Mouse (Mus musculus) limb, embryonic 10.5 days (tissue): ENCODE results near the gene Smarcc2. TPM values are rescaled to one million over a fixed set of nuclear protein-coding genes. Genes with fewer than 3 reads are reported as not detected.

Source experiments
- DNase-seq: peaks from one replicate; pipeline ENCODE4 v3.0.0-alpha.2; 2017; ENCODE audit warnings: low spot score
- H3K27ac ChIP-seq: fragments of 300-500 bp; sonication (generic); 2 replicates; pipeline ENCODE4 v1.5.1; 2016; ENCODE audit warnings: mild to moderate bottlenecking
- H3K27me3 ChIP-seq: fragments of 300-500 bp; sonication (generic); 2 replicates; pipeline ENCODE4 v1.6.1; 2016; ENCODE audit warnings: low read depth, mild to moderate bottlenecking; ENCODE audit not compliant: poor library complexity, severe bottlenecking
- H3K36me3 ChIP-seq: fragments of 300-500 bp; sonication (generic); 2 replicates; pipeline ENCODE4 v1.6.1; 2016; ENCODE audit warnings: mild to moderate bottlenecking, moderate library complexity
- H3K4me1 ChIP-seq: fragments of 300-500 bp; sonication (generic); 2 replicates; pipeline ENCODE4 v1.6.1; 2016
- H3K4me3 ChIP-seq: fragments of 300-500 bp; sonication (generic); 2 replicates; pipeline ENCODE4 v1.5.1; 2016; ENCODE audit warnings: mild to moderate bottlenecking, moderate library complexity
- H3K9me3 ChIP-seq: fragments of 300-500 bp; sonication (generic); replicated peaks from 2 replicates; pipeline ENCODE4 v1.6.1; 2016; ENCODE audit warnings: mild to moderate bottlenecking
- WGBS: fragments of 180-500 bp; shearing (Covaris S2); methylation state at CpG from one replicate; pipeline ENCODE4 v1.1.7; 2016; 5-methylcytosine and 5-hydroxymethylcytosine counted together
- polyA plus RNA-seq: library from polyadenylated mRNA; unstranded; fragments of >200 nt; fragmentation: Nextera tagmentation; extraction: Ambion mirVana; gene quantifications from 2 replicates; pipeline ENCODE4 v1.2.1, GENCODE M21; 2016

The Smarcc2 gene
- polyA plus RNA-seq, 1 experiment from 2014 or later = 91.3 TPM

DNA sequence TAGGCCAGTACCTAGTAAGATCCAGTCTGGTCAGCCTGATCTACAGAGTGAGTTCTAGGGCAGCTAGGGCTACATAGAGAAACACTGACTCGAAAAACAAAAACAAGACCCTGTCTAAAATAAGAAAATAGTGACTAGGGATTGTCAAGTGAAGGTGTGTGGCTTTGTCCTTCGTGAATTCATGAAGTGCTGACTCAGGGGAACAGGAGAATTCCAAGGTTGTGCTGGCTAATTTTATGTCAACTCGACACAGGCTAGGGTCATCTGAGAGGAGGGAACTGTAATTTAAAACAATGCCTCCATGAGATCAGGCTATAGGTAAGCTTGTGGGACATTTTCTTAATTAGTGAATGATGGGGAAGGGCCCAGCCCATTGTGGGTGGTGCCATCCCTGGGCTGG lies 4.6 kb upstream of the Smarcc2 start:
- WGBS = 87% methylated on average over 3 of the region's 3 CpGs
- no peaks in the 10 kb centered on the region for H3K4me1 ChIP-seq

DNA sequence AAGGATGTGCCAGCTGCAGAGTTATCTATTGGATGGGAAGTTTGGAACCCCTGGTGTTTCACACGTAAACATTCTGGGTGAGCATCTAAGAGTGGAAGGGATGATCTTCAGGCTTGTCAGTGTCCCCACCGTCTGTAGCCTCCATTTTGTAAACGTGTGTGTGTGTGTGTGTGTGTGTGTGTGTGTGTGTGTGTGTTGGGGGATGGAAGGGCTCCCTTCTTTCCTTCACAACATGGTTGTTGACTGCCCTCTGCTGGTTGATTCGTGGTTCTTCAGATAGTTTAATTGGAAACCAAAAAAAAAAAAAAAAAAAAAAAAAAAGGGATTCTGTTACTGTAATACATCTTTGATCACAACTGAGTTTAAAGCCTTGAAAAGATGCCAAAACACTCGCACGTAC lies 3.8 kb upstream of the Smarcc2 start:
- H3K4me1 ChIP-seq = peaks cover 4% of the 10 kb centered on the region
- H3K4me3 ChIP-seq = peak overlapping the region; percentile 21; the same call in 1 of the 2 replicates
- peak; percentile 79 for DNase-seq
- WGBS = 7% methylated on average over 6 of the region's 6 CpGs
- no peaks in the 10 kb centered on the region for H3K36me3 ChIP-seq
- peaks cover 5% of the 10 kb centered on the region; the same call in 1 of the 2 replicates for H3K27me3 ChIP-seq
- H3K27ac ChIP-seq = peak overlapping the region; percentile 56; the same call in 1 of the 2 replicates
- no peaks in the 10 kb centered on the region for H3K9me3 ChIP-seq

More for the DNA sequence above, 4.6 kb upstream of the Smarcc2 start:
- Histone ChIP-seq H3K27ac (no peak overlapping the region), H3K9me3 (no peaks in the 10 kb centered on the region), H3K4me3 (no peak overlapping the region), H3K36me3 (no peaks in the 10 kb centered on the region), H3K27me3 (peaks cover 5% of the 10 kb centered on the region; the same call in 1 of the 2 replicates)
- no peak for DNase-seq

GRCm38 (mm10) chr10:128457676-128458075 lies 1.4 kb upstream of the Smarcc2 start:
- no peak for DNase-seq
- peaks cover 14% of the 10 kb centered on the region for H3K4me1 ChIP-seq
- no peak overlapping the region for H3K27ac ChIP-seq
- H3K4me3 ChIP-seq = 0 out of 2 replicates have a peak overlapping the region, but pooled peaks have one; percentile 95
- 89% methylated on average over 6 of the region's 6 CpGs for WGBS
- H3K36me3 ChIP-seq = peaks cover 20% of the 10 kb centered on the region
- peaks cover 5% of the 10 kb centered on the region; the same call in 1 of the 2 replicates for H3K27me3 ChIP-seq
- H3K9me3 ChIP-seq = no peaks in the 10 kb centered on the region

DNA sequence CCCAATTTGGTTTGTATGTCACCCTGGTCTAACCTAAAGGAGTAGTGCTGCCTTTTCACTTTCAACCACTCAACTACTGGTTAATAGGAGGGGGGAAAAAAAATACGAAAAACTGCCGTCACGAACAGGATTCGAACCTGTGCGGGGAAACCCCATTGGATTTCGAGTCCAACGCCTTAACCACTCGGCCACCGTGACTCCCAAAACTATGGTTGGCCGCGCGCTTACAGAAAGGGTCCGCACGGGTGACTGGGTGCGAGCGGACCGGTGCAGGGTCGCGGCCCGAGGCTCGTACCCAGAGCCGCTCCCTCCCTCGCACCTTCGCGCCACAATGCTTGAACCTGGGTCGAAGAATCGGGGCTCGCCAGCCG lies 715 bp upstream of the Smarcc2 start:
- Histone ChIP-seq H3K4me1 (peaks cover 14% of the 10 kb centered on the region), H3K27me3 (peaks cover 5% of the 10 kb centered on the region; the same call in 1 of the 2 replicates), H3K27ac (peak overlapping the region; percentile 99), H3K9me3 (no peaks in the 10 kb centered on the region), H3K4me3 (peak overlapping the region; percentile 95), H3K36me3 (peaks cover 26% of the 10 kb centered on the region)
- WGBS = under 1% methylated on average over 29 of the region's 29 CpGs
- peak; percentile 98 for DNase-seq

GRCm38 (mm10) chr10:128459409-128460269 lies 591 bp downstream of the Smarcc2 start:
- Histone ChIP-seq H3K27ac (peak overlapping the region; percentile 99), H3K27me3 (peaks cover 5% of the 10 kb centered on the region; the same call in 1 of the 2 replicates), H3K4me3 (peak overlapping the region; percentile 95), H3K9me3 (no peaks in the 10 kb centered on the region), H3K4me1 (peaks cover 14% of the 10 kb centered on the region), H3K36me3 (peaks cover 39% of the 10 kb centered on the region)
- WGBS = under 1% methylated on average over 57 of the region's 67 CpGs
- peak; percentile 69 for DNase-seq

DNA sequence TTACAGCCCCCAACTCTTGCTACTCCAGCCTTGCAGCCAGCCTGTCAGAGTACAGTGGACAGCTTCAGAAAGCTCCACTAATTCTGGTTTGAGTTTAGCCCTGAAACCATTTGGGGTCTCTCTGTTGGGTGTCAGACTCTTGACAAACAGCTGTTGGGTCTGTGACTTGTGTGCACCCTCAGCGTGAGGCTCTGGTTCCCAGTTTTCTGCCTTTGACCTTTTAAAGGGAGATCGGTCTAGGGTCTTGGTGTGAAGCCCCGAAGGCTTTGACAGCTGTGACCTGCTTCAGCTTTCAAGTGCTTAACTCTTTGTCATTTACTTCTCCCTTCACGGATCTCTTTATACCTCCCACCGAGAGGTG lies 1.2 kb downstream of the Smarcc2 start:
- Histone ChIP-seq H3K4me3 (peak overlapping the region; percentile 95), H3K27me3 (peaks cover 5% of the 10 kb centered on the region; the same call in 1 of the 2 replicates), H3K36me3 (peaks cover 46% of the 10 kb centered on the region), H3K4me1 (peaks cover 14% of the 10 kb centered on the region), H3K9me3 (no peaks in the 10 kb centered on the region), H3K27ac (peak overlapping the region; percentile 99)
- WGBS = 1% methylated on average over 5 of the region's 5 CpGs
- DNase-seq = no peak

DNA sequence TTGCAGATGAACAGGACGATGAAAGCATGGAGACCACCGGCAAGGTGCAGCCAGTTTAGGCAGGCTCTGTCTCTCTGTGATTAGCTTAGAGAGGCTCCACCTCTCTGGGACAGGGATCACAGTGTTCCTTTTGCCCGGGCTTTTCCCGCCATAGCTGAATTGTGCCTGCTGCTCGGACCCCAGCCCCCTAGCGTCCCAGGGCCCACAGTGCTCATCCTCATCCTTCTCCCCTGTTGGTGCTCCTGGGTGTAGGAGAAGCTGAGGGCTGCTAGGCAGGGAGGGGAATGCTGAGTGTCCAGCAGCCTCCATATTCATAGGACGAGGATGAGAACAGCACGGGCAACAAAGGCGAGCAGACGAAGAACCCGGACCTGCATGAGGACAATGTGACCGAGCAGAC lies 15.3 kb downstream of the Smarcc2 start:
- no peak overlapping the region for H3K4me3 ChIP-seq
- WGBS = 86% methylated on average over 12 of the region's 12 CpGs
- no peaks in the 10 kb centered on the region for H3K27me3 ChIP-seq
- no peaks in the 10 kb centered on the region for H3K9me3 ChIP-seq
- peaks cover 99% of the 10 kb centered on the region for H3K36me3 ChIP-seq
- H3K4me1 ChIP-seq = no peaks in the 10 kb centered on the region
- no peak for DNase-seq
- no peak overlapping the region for H3K27ac ChIP-seq

DNA sequence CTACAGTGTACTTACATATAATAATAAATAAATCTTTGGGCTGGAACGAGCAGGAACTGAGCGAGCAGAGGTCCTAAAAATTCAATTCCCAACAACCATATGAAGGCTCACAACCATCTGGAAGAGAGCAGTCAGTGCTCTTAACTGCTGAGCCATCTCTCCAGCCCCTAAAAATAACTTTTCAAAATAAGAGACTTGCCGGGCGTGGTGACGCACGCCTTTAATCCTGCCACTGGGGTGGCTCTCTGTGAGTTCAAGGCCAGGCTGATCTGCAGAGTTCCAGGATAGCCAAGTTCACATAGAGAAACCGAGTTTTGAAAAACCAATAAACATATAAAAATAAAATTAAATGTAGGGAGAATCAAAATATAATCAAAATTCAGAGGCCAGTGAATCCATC lies 27.3 kb downstream of the Smarcc2 start:
- no peak for DNase-seq
- WGBS = 97% methylated on average over 7 of the region's 7 CpGs
- H3K9me3 ChIP-seq = no peaks in the 10 kb centered on the region
- no peak overlapping the region for H3K4me3 ChIP-seq
- no peaks in the 10 kb centered on the region for H3K27me3 ChIP-seq
- peaks cover 99% of the 10 kb centered on the region for H3K36me3 ChIP-seq
- peaks cover 6% of the 10 kb centered on the region for H3K4me1 ChIP-seq
- H3K27ac ChIP-seq = no peak overlapping the region

GRCm38 (mm10) chr10:128487861-128488712 lies 29.0 kb downstream of the Smarcc2 start:
- H3K27me3 ChIP-seq = no peaks in the 10 kb centered on the region
- WGBS = 94% methylated on average over 22 of the region's 22 CpGs
- H3K4me3 ChIP-seq = no peak overlapping the region
- no peak overlapping the region for H3K27ac ChIP-seq
- DNase-seq = no peak
- peaks cover 22% of the 10 kb centered on the region for H3K4me1 ChIP-seq
- peaks cover 93% of the 10 kb centered on the region for H3K36me3 ChIP-seq
- no peaks in the 10 kb centered on the region for H3K9me3 ChIP-seq

- H3K4me3 ChIP-seq = no peak overlapping the region
- DNase-seq = no peak
- H3K27me3 ChIP-seq = no peaks in the 10 kb centered on the region
- no peak overlapping the region for H3K27ac ChIP-seq
- H3K9me3 ChIP-seq = no peaks in the 10 kb centered on the region
- peaks cover 22% of the 10 kb centered on the region for H3K4me1 ChIP-seq
- 86% methylated on average over 4 of the region's 4 CpGs for WGBS
- H3K36me3 ChIP-seq = peaks cover 86% of the 10 kb centered on the region
Measured at GRCm38 (mm10) chr10:128488776-128489175, 29.7 kb downstream of the Smarcc2 start.

GRCm38 (mm10) chr10:128489380-128489779 lies 30.3 kb downstream of the Smarcc2 start:
- H3K9me3 ChIP-seq = no peaks in the 10 kb centered on the region
- H3K27me3 ChIP-seq = no peaks in the 10 kb centered on the region
- peaks cover 80% of the 10 kb centered on the region for H3K36me3 ChIP-seq
- DNase-seq = no peak
- 75% methylated on average over 5 of the region's 5 CpGs for WGBS
- no peak overlapping the region for H3K27ac ChIP-seq
- H3K4me3 ChIP-seq = no peak overlapping the region
- peaks cover 23% of the 10 kb centered on the region for H3K4me1 ChIP-seq

DNA sequence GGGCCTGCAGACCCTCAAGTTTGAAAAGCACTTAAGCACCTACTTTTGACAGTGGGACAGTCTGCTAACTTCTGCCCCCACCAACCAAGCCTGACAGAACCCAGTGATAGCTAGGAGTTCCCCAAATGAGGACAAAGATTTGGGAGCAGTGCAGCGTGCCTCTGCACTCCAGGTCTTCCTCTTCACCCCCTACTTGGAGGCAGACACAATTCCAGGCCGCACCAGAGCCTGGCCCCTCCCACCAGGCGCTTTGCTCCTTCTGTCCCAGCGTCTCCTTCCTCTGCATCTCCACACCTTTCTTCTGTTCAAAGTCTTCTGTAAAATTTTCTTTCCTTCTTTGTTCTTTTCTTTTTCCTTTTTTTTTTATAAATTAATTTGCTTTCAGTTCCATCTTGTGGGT lies 30.7 kb downstream of the Smarcc2 start:
- H3K27me3 ChIP-seq = no peaks in the 10 kb centered on the region
- peaks cover 76% of the 10 kb centered on the region for H3K36me3 ChIP-seq
- no peak overlapping the region for H3K4me3 ChIP-seq
- no peak overlapping the region for H3K27ac ChIP-seq
- no peak for DNase-seq
- 67% methylated on average over 4 of the region's 4 CpGs for WGBS
- peaks cover 27% of the 10 kb centered on the region for H3K4me1 ChIP-seq
- H3K9me3 ChIP-seq = no peaks in the 10 kb centered on the region

DNA sequence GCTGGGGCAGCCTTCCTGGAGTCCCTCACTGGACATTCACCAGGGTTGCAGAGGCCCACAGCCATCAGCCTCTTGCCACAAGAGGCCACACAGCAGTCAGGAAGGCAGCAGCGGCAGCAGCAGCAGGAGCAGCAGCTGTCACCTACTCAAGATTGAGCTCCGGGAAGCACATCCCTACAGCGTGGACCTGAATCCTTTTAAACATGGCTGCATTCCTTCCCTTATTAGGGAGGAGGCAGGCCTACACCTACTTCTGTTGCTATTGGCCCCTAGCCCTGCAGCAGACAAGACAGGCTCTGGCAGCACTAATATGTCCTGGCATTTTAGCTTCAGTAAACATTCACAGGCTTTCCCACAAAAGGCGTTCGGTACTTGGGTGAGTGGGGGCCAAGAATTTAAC lies 31.2 kb downstream of the Smarcc2 start:
- Histone ChIP-seq H3K4me1 (peaks cover 32% of the 10 kb centered on the region), H3K36me3 (peaks cover 72% of the 10 kb centered on the region), H3K27me3 (no peaks in the 10 kb centered on the region), H3K4me3 (no peak overlapping the region), H3K27ac (no peak overlapping the region), H3K9me3 (no peaks in the 10 kb centered on the region)
- 72% methylated on average over 5 of the region's 5 CpGs for WGBS
- no peak for DNase-seq
